Mouse (Mus musculus) liver, embryonic 14.5 days (tissue): Measurements from ENCODE around the gene Hist1h2br.

Experiments
- CTCF ChIP-seq: IDR thresholded peaks from 2 replicates; pipeline ENCODE4 v1.5.1; 2016; ENCODE audit warnings: antibody characterized with exemption, low read depth, control low read depth
- EP300 ChIP-seq: IDR thresholded peaks from 2 replicates; pipeline ENCODE4 v1.6.1; 2016; ENCODE audit warnings: antibody characterized with exemption, low read depth

- TF ChIP-seq CTCF = no peak
- 0 out of 2 replicates have a peak, but pooled peaks have one; percentile 30 for TF ChIP-seq EP300
Measured at GRCm38 (mm10) chr13:21786189-21786898, 47.2 kb upstream of the Hist1h2br start.
